Mouse (Mus musculus): ENCODE measurements around the gene Dmbx1.

DNA sequence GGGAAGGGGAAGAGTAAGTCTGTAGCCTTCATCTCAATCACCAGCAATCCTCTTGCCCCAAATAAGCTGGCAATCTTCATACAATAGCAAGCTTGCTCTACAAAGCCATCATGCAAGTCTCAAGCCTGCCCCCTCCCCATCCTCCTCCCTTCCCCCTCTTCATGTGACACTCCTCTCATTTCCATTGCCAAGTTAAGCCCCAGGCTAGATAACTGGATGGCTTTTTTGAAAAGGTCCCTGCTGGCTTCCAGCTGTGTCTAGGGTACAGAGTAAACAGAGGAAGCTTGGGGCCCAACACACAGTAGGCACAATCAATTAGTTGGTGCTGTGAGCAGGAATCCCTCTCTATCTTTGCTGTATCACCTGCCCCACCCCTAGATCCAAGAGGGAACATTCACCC lies 19.8 kb upstream of the Dmbx1 start:
- TF ChIP-seq CHD2 (IDR thresholded peaks at IDR 0.05; ENCODE audit: low read depth, low read length) (no peak), MAFK (IDR thresholded peaks at IDR 0.05; ENCODE audit: insufficient read depth, low read depth, low read length) (no peak)

All from ES-E14 (cell line).